Mouse (Mus musculus): ENCODE data around the gene Olfr429. TPM values are rescaled to one million over a fixed set of nuclear protein-coding genes. Genes with fewer than 3 reads are reported as not detected.

Olfr429 gene
- polyA plus RNA-seq, 1 experiment from 2014 or later = not detected

DNA sequence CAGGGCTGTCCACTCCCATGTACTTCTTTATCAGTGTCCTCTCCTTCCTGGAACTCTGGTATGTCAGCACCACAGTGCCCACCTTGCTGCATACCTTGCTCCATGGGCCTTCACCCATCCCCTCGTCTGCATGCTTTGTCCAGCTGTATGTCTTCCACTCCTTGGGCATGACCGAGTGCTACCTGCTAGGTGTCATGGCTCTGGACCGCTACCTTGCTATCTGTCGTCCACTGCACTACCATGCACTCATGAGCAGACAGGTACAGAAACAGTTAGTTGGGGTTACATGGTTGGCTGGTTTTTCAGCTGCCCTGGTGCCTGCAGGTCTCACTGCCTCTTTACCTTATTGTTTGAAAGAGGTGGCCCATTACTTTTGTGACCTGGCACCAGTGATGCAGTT, 33.6 kb upstream of the Olfr429 start:
- ATAC-seq (ENCODE audit: low FRiP score, low TSS enrichment) = no peak
- Histone ChIP-seq H3K27me3 (ENCODE audit: control insufficient read depth, insufficient read depth, low read length) (no peaks in the 10 kb centered on the region), H3K4me1 (ENCODE audit: control insufficient read depth, insufficient read depth, low read length) (no peaks in the 10 kb centered on the region), H3K9me3 (ENCODE audit: control insufficient read depth, low read length) (no peaks in the 10 kb centered on the region), H3K27ac (ENCODE audit: low read depth, low read length) (no peak overlapping the region), H3K36me3 (ENCODE audit: control insufficient read depth, insufficient read depth, low read length) (no peaks in the 10 kb centered on the region), H3K4me2 (replicated peaks; ENCODE audit: low read depth, low read length) (no peak overlapping the region), H3K4me3 (ENCODE audit: low read length) (no peak overlapping the region), H3K9ac (ENCODE audit: low read depth, low read length) (no peak overlapping the region)
- 75% methylated on average over 4 of the region's 4 CpGs for WGBS

GRCm38 (mm10) chr1:174051515-174051914, 32.6 kb upstream of the Olfr429 start:
- Histone ChIP-seq H3K4me3 (ENCODE audit: low read length) (no peak overlapping the region), H3K9me3 (ENCODE audit: control insufficient read depth, low read length) (no peaks in the 10 kb centered on the region), H3K4me1 (ENCODE audit: control insufficient read depth, insufficient read depth, low read length) (no peaks in the 10 kb centered on the region), H3K4me2 (replicated peaks; ENCODE audit: low read depth, low read length) (no peak overlapping the region), H3K9ac (ENCODE audit: low read depth, low read length) (no peak overlapping the region), H3K27me3 (ENCODE audit: control insufficient read depth, insufficient read depth, low read length) (no peaks in the 10 kb centered on the region), H3K27ac (ENCODE audit: low read depth, low read length) (no peak overlapping the region), H3K36me3 (ENCODE audit: control insufficient read depth, insufficient read depth, low read length) (no peaks in the 10 kb centered on the region)
- 86% methylated on average over 4 of the region's 4 CpGs for WGBS
- ATAC-seq (ENCODE audit: low FRiP score, low TSS enrichment) = no peak

DNA sequence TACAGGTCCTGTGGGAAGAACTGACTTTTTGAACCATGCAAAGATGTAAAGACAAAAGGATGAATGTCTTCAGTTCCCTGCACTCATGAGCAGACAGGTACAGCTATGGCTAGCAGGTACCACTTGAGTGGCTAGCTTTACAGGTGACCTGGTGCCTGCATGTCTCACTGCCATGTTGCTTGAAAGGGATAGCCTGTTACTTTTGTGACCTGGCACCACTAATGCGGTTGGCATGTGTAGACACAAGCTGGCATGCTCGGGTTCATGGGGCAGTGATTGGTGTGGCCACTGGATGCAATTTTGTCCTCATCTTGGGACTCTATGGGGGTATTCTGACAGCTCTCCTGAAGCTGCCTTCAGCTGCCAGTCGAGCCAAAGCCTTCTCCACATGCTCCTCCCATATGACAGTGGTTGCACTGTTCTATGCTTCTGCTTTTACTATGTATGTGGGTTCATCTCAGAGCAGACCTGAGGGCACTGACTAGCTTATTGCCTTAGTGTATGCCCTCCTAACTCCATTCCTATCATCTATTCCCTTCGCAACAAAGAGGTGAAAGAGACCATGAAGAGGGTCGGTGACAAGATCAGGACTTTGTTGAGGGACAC, 32.1 kb upstream of the Olfr429 start:
- no peaks in the 10 kb centered on the region for H3K27me3 ChIP-seq (ENCODE audit: control insufficient read depth, insufficient read depth, low read length)
- no peaks in the 10 kb centered on the region for H3K9me3 ChIP-seq (ENCODE audit: control insufficient read depth, low read length)
- H3K4me2 ChIP-seq (replicated peaks; ENCODE audit: low read depth, low read length) = no peak overlapping the region
- H3K9ac ChIP-seq (ENCODE audit: low read depth, low read length) = no peak overlapping the region
- no peak overlapping the region for H3K27ac ChIP-seq (ENCODE audit: low read depth, low read length)
- H3K4me3 ChIP-seq (ENCODE audit: low read length) = no peak overlapping the region
- WGBS = 88% methylated on average over 5 of the region's 5 CpGs
- H3K36me3 ChIP-seq (ENCODE audit: control insufficient read depth, insufficient read depth, low read length) = no peaks in the 10 kb centered on the region
- H3K4me1 ChIP-seq (ENCODE audit: control insufficient read depth, insufficient read depth, low read length) = no peaks in the 10 kb centered on the region
- no peak for ATAC-seq (ENCODE audit: low FRiP score, low TSS enrichment)

DNA sequence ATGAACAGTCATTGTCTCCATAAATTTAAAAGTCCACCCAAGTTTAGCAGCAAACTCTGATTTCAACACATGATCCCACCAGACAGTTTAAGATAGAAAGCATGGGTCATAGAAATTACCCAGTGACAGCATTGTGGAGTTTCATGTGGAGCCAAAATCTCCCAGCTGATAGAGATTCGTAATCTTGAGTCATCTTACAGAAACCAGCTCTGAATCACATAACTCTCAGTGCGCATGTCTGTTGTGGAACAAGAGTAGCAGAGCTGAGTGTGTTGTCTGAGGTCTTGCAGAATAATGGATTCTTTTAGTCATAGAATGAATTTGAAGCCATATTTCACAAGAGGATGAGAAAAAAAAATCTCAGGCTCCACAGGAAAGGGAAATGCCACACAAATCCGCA, 31.1 kb upstream of the Olfr429 start:
- H3K4me3 ChIP-seq (ENCODE audit: low read length) = no peak overlapping the region
- H3K9me3 ChIP-seq (ENCODE audit: control insufficient read depth, low read length) = no peaks in the 10 kb centered on the region
- H3K27me3 ChIP-seq (ENCODE audit: control insufficient read depth, insufficient read depth, low read length) = no peaks in the 10 kb centered on the region
- no peaks in the 10 kb centered on the region for H3K36me3 ChIP-seq (ENCODE audit: control insufficient read depth, insufficient read depth, low read length)
- H3K9ac ChIP-seq (ENCODE audit: low read depth, low read length) = no peak overlapping the region
- 71% methylated on average over 3 of the region's 3 CpGs for WGBS
- no peaks in the 10 kb centered on the region for H3K4me1 ChIP-seq (ENCODE audit: control insufficient read depth, insufficient read depth, low read length)
- ATAC-seq (ENCODE audit: low FRiP score, low TSS enrichment) = no peak
- no peak overlapping the region for H3K4me2 ChIP-seq (replicated peaks; ENCODE audit: low read depth, low read length)
- no peak overlapping the region for H3K27ac ChIP-seq (ENCODE audit: low read depth, low read length)

DNA sequence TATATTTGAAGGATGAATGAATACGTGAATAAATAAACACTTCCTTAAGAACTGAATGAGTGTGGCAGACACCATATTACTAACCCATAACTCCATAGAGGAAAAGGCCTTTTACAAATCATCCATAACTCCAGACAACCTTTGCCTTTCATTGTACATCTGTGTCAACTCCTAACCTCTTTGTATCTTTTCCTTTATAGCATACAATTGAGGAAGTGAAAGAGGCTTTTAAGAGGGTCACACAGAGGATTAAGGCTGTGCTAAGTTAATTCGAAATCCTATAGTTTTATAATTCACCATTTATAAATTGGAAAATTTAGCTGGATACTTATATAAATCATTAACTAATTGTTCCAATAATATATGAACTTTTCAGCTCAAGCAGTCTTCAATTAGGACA, 28.9 kb upstream of the Olfr429 start:
- WGBS = 88% methylated on average over 2 of the region's 2 CpGs
- Histone ChIP-seq H3K27ac (ENCODE audit: low read depth, low read length) (no peak overlapping the region), H3K4me1 (ENCODE audit: control insufficient read depth, insufficient read depth, low read length) (no peaks in the 10 kb centered on the region), H3K4me2 (replicated peaks; ENCODE audit: low read depth, low read length) (no peak overlapping the region), H3K36me3 (ENCODE audit: control insufficient read depth, insufficient read depth, low read length) (no peaks in the 10 kb centered on the region), H3K9me3 (ENCODE audit: control insufficient read depth, low read length) (no peaks in the 10 kb centered on the region), H3K4me3 (ENCODE audit: low read length) (no peak overlapping the region), H3K27me3 (ENCODE audit: control insufficient read depth, insufficient read depth, low read length) (no peaks in the 10 kb centered on the region), H3K9ac (ENCODE audit: low read depth, low read length) (no peak overlapping the region)
- no peak for ATAC-seq (ENCODE audit: low FRiP score, low TSS enrichment)

DNA sequence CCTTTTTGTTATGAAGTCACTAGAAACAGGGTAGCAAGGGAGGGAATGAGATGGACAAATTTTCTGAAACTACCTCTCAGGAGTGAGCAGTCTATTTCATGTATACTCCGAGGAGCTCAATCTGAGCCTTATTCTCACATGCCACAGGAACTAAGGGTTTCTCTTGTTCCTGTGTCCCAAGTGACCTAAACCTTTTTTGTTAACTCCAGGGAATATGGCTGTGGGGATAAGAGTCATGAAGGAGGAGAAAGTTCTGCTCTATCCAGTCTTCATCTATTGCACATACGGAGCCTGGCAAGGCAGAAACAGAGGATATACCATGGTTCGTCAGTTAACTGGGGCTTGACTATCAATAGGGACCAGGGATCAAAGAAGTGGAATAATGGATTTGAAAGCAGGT, 17.8 kb upstream of the Olfr429 start, which contains the start of gene Olfr430:
Gene Olfr430 (plus strand): TSS at position 301 of the 400 bp plus-strand sequence.
- no peak within 1 kb of the TSS for H3K9ac ChIP-seq (ENCODE audit: low read depth, low read length)
- no peak within 1 kb of the TSS for H3K27ac ChIP-seq (ENCODE audit: low read depth, low read length)
- H3K9me3 ChIP-seq (ENCODE audit: control insufficient read depth, low read length) = no peaks in the 10 kb centered on the region
- no peaks in the 10 kb centered on the region for H3K4me1 ChIP-seq (ENCODE audit: control insufficient read depth, insufficient read depth, low read length)
- H3K4me2 ChIP-seq (replicated peaks; ENCODE audit: low read depth, low read length) = no peak within 1 kb of the TSS
- H3K4me3 ChIP-seq (ENCODE audit: low read length) = no peak within 1 kb of the TSS
- ATAC-seq (ENCODE audit: low FRiP score, low TSS enrichment) = no peak
- no peaks in the 10 kb centered on the region for H3K36me3 ChIP-seq (ENCODE audit: control insufficient read depth, insufficient read depth, low read length)
- no peaks in the 10 kb centered on the region for H3K27me3 ChIP-seq (ENCODE audit: control insufficient read depth, insufficient read depth, low read length)
- 87% methylated on average over 3 of the region's 3 CpGs for WGBS

- Histone ChIP-seq H3K4me1 (ENCODE audit: control insufficient read depth, insufficient read depth, low read length) (no peaks in the 10 kb centered on the region), H3K27me3 (ENCODE audit: control insufficient read depth, insufficient read depth, low read length) (no peaks in the 10 kb centered on the region), H3K27ac (ENCODE audit: low read depth, low read length) (no peak within 1 kb of the TSS), H3K9me3 (ENCODE audit: control insufficient read depth, low read length) (no peaks in the 10 kb centered on the region), H3K9ac (ENCODE audit: low read depth, low read length) (no peak within 1 kb of the TSS), H3K36me3 (ENCODE audit: control insufficient read depth, insufficient read depth, low read length) (no peaks in the 10 kb centered on the region), H3K4me3 (ENCODE audit: low read length) (no peak within 1 kb of the TSS), H3K4me2 (replicated peaks; ENCODE audit: low read depth, low read length) (no peak within 1 kb of the TSS)
- 92% methylated on average over 1 of the region's 1 CpGs for WGBS
- ATAC-seq (ENCODE audit: low FRiP score, low TSS enrichment) = no peak
Observed at GRCm38 (mm10) chr1:174096591-174096990, 12.5 kb downstream of the Olfr429 start, which contains the start of gene Olfr427. TSS of gene Olfr427 (plus strand) at chr1:174096891.

DNA sequence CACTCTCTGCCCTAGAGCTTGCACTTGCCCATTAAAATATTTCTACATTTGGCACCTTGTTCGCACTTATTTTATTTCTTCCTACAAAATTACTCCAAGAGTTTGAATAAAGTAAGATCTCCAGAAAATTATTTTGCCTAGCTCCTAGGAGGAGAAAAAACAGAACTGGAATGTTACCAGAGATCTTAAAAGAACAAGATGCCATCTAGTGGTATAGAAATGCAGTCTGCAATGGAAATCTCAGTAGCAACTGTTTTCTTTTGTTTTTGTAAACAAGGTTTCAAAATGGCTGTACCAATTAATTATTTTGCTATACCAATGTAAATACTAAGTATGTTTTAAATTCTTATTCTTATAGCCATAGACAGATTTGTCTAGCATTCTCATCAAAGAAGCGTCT, 19.6 kb downstream of the Olfr429 start:
- H3K4me2 ChIP-seq (replicated peaks; ENCODE audit: low read depth, low read length) = no peak overlapping the region
- H3K36me3 ChIP-seq (ENCODE audit: control insufficient read depth, insufficient read depth, low read length) = no peaks in the 10 kb centered on the region
- WGBS = 60% methylated on average over 2 of the region's 2 CpGs
- no peaks in the 10 kb centered on the region for H3K27me3 ChIP-seq (ENCODE audit: control insufficient read depth, insufficient read depth, low read length)
- no peaks in the 10 kb centered on the region for H3K9me3 ChIP-seq (ENCODE audit: control insufficient read depth, low read length)
- no peak overlapping the region for H3K27ac ChIP-seq (ENCODE audit: low read depth, low read length)
- H3K9ac ChIP-seq (ENCODE audit: low read depth, low read length) = no peak overlapping the region
- no peak overlapping the region for H3K4me3 ChIP-seq (ENCODE audit: low read length)
- no peak for ATAC-seq (ENCODE audit: low FRiP score, low TSS enrichment)
- no peaks in the 10 kb centered on the region for H3K4me1 ChIP-seq (ENCODE audit: control insufficient read depth, insufficient read depth, low read length)

- no peak within 1 kb of the TSS for H3K9ac ChIP-seq (ENCODE audit: low read depth, low read length)
- H3K36me3 ChIP-seq (ENCODE audit: control insufficient read depth, insufficient read depth, low read length) = no peaks in the 10 kb centered on the region
- no peaks in the 10 kb centered on the region for H3K4me1 ChIP-seq (ENCODE audit: control insufficient read depth, insufficient read depth, low read length)
- no peak for ATAC-seq (ENCODE audit: low FRiP score, low TSS enrichment)
- no peak within 1 kb of the TSS for H3K4me2 ChIP-seq (replicated peaks; ENCODE audit: low read depth, low read length)
- 65% methylated on average over 2 of the region's 2 CpGs for WGBS
- H3K4me3 ChIP-seq (ENCODE audit: low read length) = no peak within 1 kb of the TSS
- no peak within 1 kb of the TSS for H3K27ac ChIP-seq (ENCODE audit: low read depth, low read length)
- H3K9me3 ChIP-seq (ENCODE audit: control insufficient read depth, low read length) = no peaks in the 10 kb centered on the region
- no peaks in the 10 kb centered on the region for H3K27me3 ChIP-seq (ENCODE audit: control insufficient read depth, insufficient read depth, low read length)
Observed at GRCm38 (mm10) chr1:174121062-174121461, 36.9 kb downstream of the Olfr429 start, which contains the start of gene Olfr231. TSS of gene Olfr231 (minus strand) at chr1:174121162.
